Mouse (Mus musculus) activated CD4-positive, CD25-positive, alpha-beta regulatory T cell, adult 9 weeks (primary cell): ENCODE data around the gene Zmat5. TPM values are rescaled to one million over a fixed set of nuclear protein-coding genes. Genes with fewer than 3 reads are reported as not detected.

ENCODE experiments used
- polyA plus RNA-seq: library from polyadenylated mRNA; unstranded; fragments of 100-300 nt; shearing (Covaris generic); gene quantifications from one replicate; pipeline ENCODE4 v1.2.1, GENCODE M21; 2017

The Zmat5 gene
- polyA plus RNA-seq = 101 TPM

DNA sequence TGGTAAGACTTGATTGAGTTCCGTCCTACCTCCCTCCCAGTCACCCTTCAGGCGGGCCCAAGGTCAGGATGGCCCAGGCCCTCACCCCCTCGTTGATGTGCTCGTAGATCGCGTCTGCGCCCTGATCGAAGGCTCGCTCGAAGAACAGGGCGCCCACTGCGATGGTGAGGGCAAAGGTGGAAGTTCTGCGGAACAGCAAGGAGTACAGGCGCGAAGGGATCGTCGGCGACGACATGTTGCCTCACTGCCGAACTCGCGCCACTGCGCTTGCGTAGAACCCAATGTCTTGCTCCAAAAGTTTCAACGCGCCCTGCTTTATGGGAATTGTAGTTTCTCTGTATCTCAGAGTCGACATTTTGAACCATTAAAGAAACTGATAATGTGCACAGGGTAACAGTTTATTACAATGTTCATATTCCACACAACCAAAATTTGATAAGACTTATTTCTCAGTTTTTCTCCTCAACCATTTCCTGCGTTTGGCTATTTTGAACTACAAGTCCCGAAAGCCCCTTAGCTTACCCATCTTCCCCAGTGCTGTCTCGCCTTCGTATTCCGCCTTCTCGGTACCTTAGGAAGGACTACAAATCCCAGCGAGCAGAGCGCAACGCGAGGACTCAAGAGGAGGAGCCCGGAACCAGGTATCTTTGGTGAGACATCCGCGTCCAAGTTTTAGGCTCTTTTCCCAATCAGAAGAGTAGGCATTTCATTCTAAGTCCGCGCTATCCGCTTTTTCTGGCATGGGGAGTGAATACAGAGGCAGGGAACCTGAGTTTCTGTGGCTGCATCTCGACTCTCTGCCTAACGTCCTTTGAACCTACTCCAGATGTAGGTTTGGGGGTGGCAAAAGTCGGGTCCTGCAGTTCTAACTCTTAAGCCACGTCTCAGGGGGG, at the start of gene Zmat5, which contains the start of gene Uqcr10:
Gene Zmat5 (plus strand): TSS at position 607 of the 893 bp plus-strand sequence.
Gene Uqcr10 (minus strand): TSS at position 271 of the 893 bp plus-strand sequence.

DNA sequence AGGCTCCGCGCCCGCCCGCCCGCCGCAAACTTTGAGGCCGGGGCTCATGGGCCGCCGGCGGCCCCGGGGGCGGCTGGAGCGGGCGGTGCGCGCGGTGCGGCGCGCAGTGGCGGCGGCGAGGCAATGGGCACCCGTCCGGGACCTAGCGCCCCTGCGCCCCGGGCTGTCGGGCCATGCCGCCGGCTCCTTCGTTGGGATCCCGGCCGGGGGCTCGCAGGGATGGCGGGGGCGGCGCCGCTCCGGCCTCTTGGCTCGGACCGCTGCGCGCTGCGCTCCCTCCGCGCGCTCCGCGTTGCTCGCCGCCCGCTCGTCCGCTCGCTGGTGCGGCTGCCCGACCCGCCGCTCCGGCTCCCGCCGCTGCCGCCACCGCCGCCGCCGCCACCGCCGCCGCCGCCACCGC, 42.3 kb downstream of the Zmat5 start, which contains the start of gene Cabp7:
Gene Cabp7 (minus strand): TSS at position 46 of the 400 bp plus-strand sequence.

Other genes with a start within 250 kb of the Zmat5 start
- gene Mtmr3, start 109.8 kb upstream of the Zmat5 start, polyA plus RNA-seq = 45.9 TPM
- not detected for gene Gm11032, start 84.6 kb upstream of the Zmat5 start, polyA plus RNA-seq
- 53.1 TPM for gene Ascc2, start 66.9 kb upstream of the Zmat5 start, polyA plus RNA-seq
- gene Uqcr10, start 336 bp upstream of the Zmat5 start, polyA plus RNA-seq = 382 TPM
- not detected for gene Cabp7, start 42.1 kb downstream of the Zmat5 start, polyA plus RNA-seq
- gene Nf2, start 144.9 kb downstream of the Zmat5 start, polyA plus RNA-seq = 50.3 TPM
- 41.5 TPM for gene Nipsnap1, start 169.3 kb downstream of the Zmat5 start, polyA plus RNA-seq
- gene Thoc5, start 190.6 kb downstream of the Zmat5 start, polyA plus RNA-seq = 55.9 TPM
- 5.4 TPM for gene Nefh, start 243.4 kb downstream of the Zmat5 start, polyA plus RNA-seq